Mouse (Mus musculus) heart, adult 2 months (tissue): Measurements from ENCODE around the gene Zfp638.

Source experiments
- CTCF ChIP-seq: fragments of 200-600 bp; IDR thresholded peaks from 2 replicates; pipeline ENCODE4 v1.8.1; 2022; ENCODE audit warnings: antibody characterized with exemption, mild to moderate bottlenecking, moderate library complexity
- EP300 ChIP-seq: fragments of 200-500 bp; IDR thresholded peaks from 2 replicates; pipeline ENCODE4 v1.6.1; 2011; ENCODE audit warnings: low read depth, low read length, control low read depth; ENCODE audit not compliant: insufficient read depth
- POLR2A ChIP-seq: fragments of 200-500 bp; IDR thresholded peaks from 2 replicates; pipeline ENCODE4 v1.6.1; 2011; ENCODE audit warnings: mild to moderate bottlenecking, low read depth, low read length, control low read depth; ENCODE audit not compliant: insufficient read depth

- TF ChIP-seq EP300: no peak
- no peak for TF ChIP-seq CTCF
- no peak for TF ChIP-seq POLR2A
Observed at GRCm38 (mm10) chr6:83891687-83892086, 24.8 kb downstream of the Zfp638 start.
